Mouse (Mus musculus) forebrain, embryonic 11.5 days (tissue): ENCODE results near the gene Ube2v1. TPM values are rescaled to one million over a fixed set of nuclear protein-coding genes. Genes with fewer than 3 reads are reported as not detected.

Experiments used
- ATAC-seq: fragments of 200-750 bp; cut with Nextera tagmentation; replicated peaks from 2 replicates; pipeline ENCODE4 v1.8.0; 2017; ENCODE audit warnings: moderate TSS enrichment; ENCODE audit not compliant: low FRiP score
- DNase-seq: peaks from one replicate; pipeline ENCODE4 v3.0.0-alpha.2; 2017; ENCODE audit warnings: low spot score
- H3K27ac ChIP-seq: fragments of 300-500 bp; sonication (generic); 2 replicates; pipeline ENCODE4 v1.5.1; 2014; ENCODE audit warnings: low read depth, low read length
- H3K27me3 ChIP-seq: fragments of 300-500 bp; sonication (generic); 2 replicates; pipeline ENCODE4 v1.6.1; 2014; ENCODE audit warnings: mild to moderate bottlenecking, low read length, mixed read lengths; ENCODE audit not compliant: control insufficient read depth, insufficient read depth
- H3K36me3 ChIP-seq: fragments of 300-500 bp; sonication (generic); 2 replicates; pipeline ENCODE4 v1.6.1; 2014; ENCODE audit warnings: mild to moderate bottlenecking, low read length, moderate library complexity, mixed read lengths; ENCODE audit not compliant: control insufficient read depth, insufficient read depth
- H3K4me1 ChIP-seq: fragments of 300-500 bp; sonication (generic); replicated peaks from 2 replicates; pipeline ENCODE4 v1.6.1; 2014; ENCODE audit warnings: low read length, mixed read lengths; ENCODE audit not compliant: control insufficient read depth, insufficient read depth
- H3K4me2 ChIP-seq: fragments of 300-500 bp; sonication (generic); 2 replicates; pipeline ENCODE4 v1.6.1; 2014; ENCODE audit warnings: low read depth, mild to moderate bottlenecking, low read length, moderate library complexity, mixed read lengths; ENCODE audit not compliant: severe bottlenecking
- H3K4me3 ChIP-seq: fragments of 300-500 bp; sonication (generic); 2 replicates; pipeline ENCODE4 v1.5.1; 2014; ENCODE audit warnings: low read depth, low read length
- H3K9ac ChIP-seq: fragments of 300-500 bp; sonication (generic); 2 replicates; pipeline ENCODE4 v1.6.1; 2014; ENCODE audit warnings: low read length
- H3K9me3 ChIP-seq: fragments of 300-500 bp; sonication (generic); 2 replicates; pipeline ENCODE4 v1.6.1; 2016; ENCODE audit warnings: low read length, mixed read lengths; ENCODE audit not compliant: control insufficient read depth
- WGBS: fragments of 180-500 bp; shearing (Covaris S2); extraction: QIAGEN DNeasy Blood & Tissue Kit; methylation state at CpG from one replicate; pipeline ENCODE4 v1.1.7; 2014; 5-methylcytosine and 5-hydroxymethylcytosine counted together
- polyA plus RNA-seq: library from polyadenylated mRNA; unstranded; fragments of >200 nt; fragmentation: Nextera tagmentation; extraction: Ambion mirVana; gene quantifications from 2 replicates; pipeline ENCODE4 v1.2.1, GENCODE M21; 2014

Ube2v1 gene
- polyA plus RNA-seq, 1 experiment from 2014 or later: 333 TPM

GRCm38 (mm10) chr2:167668426-167668825 lies 36.5 kb upstream of the Ube2v1 start:
- no peaks in the 10 kb centered on the region for H3K9me3 ChIP-seq
- no peak overlapping the region for H3K27ac ChIP-seq
- H3K9ac ChIP-seq: no peak overlapping the region
- no peak overlapping the region for H3K4me2 ChIP-seq
- WGBS: 86% methylated on average over 5 of the region's 5 CpGs
- H3K4me1 ChIP-seq: no peaks in the 10 kb centered on the region
- H3K27me3 ChIP-seq: no peaks in the 10 kb centered on the region
- DNase-seq: no peak
- no peak overlapping the region for H3K4me3 ChIP-seq
- no peak for ATAC-seq
- H3K36me3 ChIP-seq: no peaks in the 10 kb centered on the region

- WGBS: 84% methylated on average over 18 of the region's 18 CpGs
- no peaks in the 10 kb centered on the region for H3K36me3 ChIP-seq
These were observed 34.2 kb upstream of the Ube2v1 start for GRCm38 (mm10) chr2:167665972-167666713.

GRCm38 (mm10) chr2:167662713-167663112 lies 30.8 kb upstream of the Ube2v1 start:
- Histone ChIP-seq H3K4me1 (peaks cover 10% of the 10 kb centered on the region; the same call in 1 of the 2 replicates), H3K4me3 (no peak overlapping the region), H3K36me3 (no peaks in the 10 kb centered on the region), H3K27me3 (peaks cover 3% of the 10 kb centered on the region; the same call in 1 of the 2 replicates), H3K4me2 (no peak overlapping the region), H3K27ac (no peak overlapping the region), H3K9ac (no peak overlapping the region), H3K9me3 (no peaks in the 10 kb centered on the region)
- ATAC-seq: no peak
- no peak for DNase-seq
- WGBS: 60% methylated on average over 6 of the region's 6 CpGs

More at GRCm38 (mm10) chr2:167665972-167666713, 34.2 kb upstream of the Ube2v1 start:
- no peak overlapping the region for H3K9ac ChIP-seq
- no peaks in the 10 kb centered on the region for H3K9me3 ChIP-seq
- H3K4me1 ChIP-seq: 0 out of 2 replicates have a peak, but pooled peaks cover 2% of the 10 kb centered on the region
- H3K27ac ChIP-seq: no peak overlapping the region
- H3K4me3 ChIP-seq: no peak overlapping the region
- DNase-seq: no peak
- H3K4me2 ChIP-seq: no peak overlapping the region
- no peak for ATAC-seq
- peaks cover 3% of the 10 kb centered on the region; the same call in 1 of the 2 replicates for H3K27me3 ChIP-seq

GRCm38 (mm10) chr2:167661270-167662203 lies 29.6 kb upstream of the Ube2v1 start, which contains the start of gene Gm20431:
Gene Gm20431, minus strand, starts transcription at chr2:167661496.
- Histone ChIP-seq H3K4me2 (peak within 1 kb of the TSS; percentile 91), H3K27me3 (peaks cover 3% of the 10 kb centered on the region; the same call in 1 of the 2 replicates), H3K9ac (peak within 1 kb of the TSS; percentile 89), H3K4me3 (peak within 1 kb of the TSS; percentile 78), H3K27ac (0 out of 2 replicates have a peak within 1 kb of the TSS, but pooled peaks have one; percentile 12), H3K36me3 (no peaks in the 10 kb centered on the region), H3K4me1 (peaks cover 10% of the 10 kb centered on the region; the same call in 1 of the 2 replicates), H3K9me3 (no peaks in the 10 kb centered on the region)
- WGBS: under 1% methylated on average over 92 of the region's 110 CpGs
- DNase-seq: peak; percentile 96
- peak; percentile 95 for ATAC-seq

GRCm38 (mm10) chr2:167660611-167660971 lies 28.7 kb upstream of the Ube2v1 start:
- Histone ChIP-seq H3K36me3 (no peaks in the 10 kb centered on the region), H3K4me3 (peak overlapping the region; percentile 78), H3K9me3 (no peaks in the 10 kb centered on the region), H3K27ac (no peak overlapping the region), H3K9ac (peak overlapping the region; percentile 89), H3K27me3 (peaks cover 3% of the 10 kb centered on the region; the same call in 1 of the 2 replicates), H3K4me1 (peaks cover 10% of the 10 kb centered on the region; the same call in 1 of the 2 replicates), H3K4me2 (peak overlapping the region; percentile 91)
- DNase-seq (no peak), ATAC-seq (no peak; the same call in 1 of the 2 replicates)
- 2% methylated on average over 12 of the region's 12 CpGs for WGBS

GRCm38 (mm10) chr2:167659847-167660610 lies 28.1 kb upstream of the Ube2v1 start:
- 30% methylated on average over 13 of the region's 13 CpGs for WGBS
- H3K27ac ChIP-seq: no peak overlapping the region
- ATAC-seq: no peak
- peaks cover 3% of the 10 kb centered on the region; the same call in 1 of the 2 replicates for H3K27me3 ChIP-seq
- peak overlapping the region; percentile 89 for H3K9ac ChIP-seq
- H3K36me3 ChIP-seq: no peaks in the 10 kb centered on the region
- DNase-seq: no peak
- peak overlapping the region; percentile 91 for H3K4me2 ChIP-seq
- peaks cover 10% of the 10 kb centered on the region; the same call in 1 of the 2 replicates for H3K4me1 ChIP-seq
- H3K9me3 ChIP-seq: no peaks in the 10 kb centered on the region
- H3K4me3 ChIP-seq: peak overlapping the region; percentile 78

- Histone ChIP-seq H3K27me3 (peaks cover 3% of the 10 kb centered on the region; the same call in 1 of the 2 replicates), H3K36me3 (no peaks in the 10 kb centered on the region; the same call in 1 of the 2 replicates), H3K27ac (no peak overlapping the region), H3K9ac (no peak overlapping the region), H3K9me3 (no peaks in the 10 kb centered on the region), H3K4me1 (peaks cover 10% of the 10 kb centered on the region; the same call in 1 of the 2 replicates), H3K4me2 (no peak overlapping the region; the same call in 1 of the 2 replicates), H3K4me3 (no peak overlapping the region)
- DNase-seq (no peak), ATAC-seq (no peak)
- 75% methylated on average over 10 of the region's 10 CpGs for WGBS
These were observed 27.4 kb upstream of the Ube2v1 start for GRCm38 (mm10) chr2:167659177-167659846.
